Mouse (Mus musculus) forebrain, embryonic 12.5 days (tissue): ENCODE data around the gene Gxylt2. TPM values are rescaled to one million over a fixed set of nuclear protein-coding genes. Genes with fewer than 3 reads are reported as not detected.

Source experiments
- ATAC-seq: fragments of 200-750 bp; cut with Nextera tagmentation; 2 replicates; pipeline ENCODE4 v1.8.0; 2017; ENCODE audit warnings: moderate TSS enrichment; ENCODE audit not compliant: low FRiP score
- H3K27ac ChIP-seq: fragments of 300-500 bp; sonication (generic); 2 replicates; pipeline ENCODE4 v1.5.1; 2016; ENCODE audit warnings: mild to moderate bottlenecking
- H3K27me3 ChIP-seq: fragments of 300-500 bp; sonication (generic); 2 replicates; pipeline ENCODE4 v1.6.1; 2016; ENCODE audit warnings: mild to moderate bottlenecking
- H3K36me3 ChIP-seq: fragments of 300-500 bp; sonication (generic); replicated peaks from 2 replicates; pipeline ENCODE4 v1.6.1; 2016; ENCODE audit warnings: mild to moderate bottlenecking
- H3K4me1 ChIP-seq: fragments of 300-500 bp; sonication (generic); 2 replicates; pipeline ENCODE4 v1.6.1; 2016
- H3K4me2 ChIP-seq: fragments of 300-500 bp; sonication (generic); 2 replicates; pipeline ENCODE4 v1.6.1; 2016; ENCODE audit warnings: mild to moderate bottlenecking, moderate library complexity
- H3K4me3 ChIP-seq: fragments of 300-500 bp; sonication (generic); replicated peaks from 2 replicates; pipeline ENCODE4 v1.5.1; 2016; ENCODE audit warnings: mild to moderate bottlenecking
- H3K9ac ChIP-seq: fragments of 300-500 bp; sonication (generic); 2 replicates; pipeline ENCODE4 v1.6.1; 2016; ENCODE audit warnings: mild to moderate bottlenecking
- H3K9me3 ChIP-seq: fragments of 300-500 bp; sonication (generic); 2 replicates; pipeline ENCODE4 v1.6.1; 2016
- WGBS: fragments of 180-500 bp; shearing (Covaris S2); methylation state at CpG from one replicate; pipeline ENCODE4 v1.1.7; 2016; 5-methylcytosine and 5-hydroxymethylcytosine counted together
- polyA plus RNA-seq: library from polyadenylated mRNA; unstranded; fragments of >200 nt; fragmentation: Nextera tagmentation; extraction: Ambion mirVana; gene quantifications from 2 replicates; pipeline ENCODE4 v1.2.1, GENCODE M21; 2016

Gene Gxylt2
- polyA plus RNA-seq, 1 experiment from 2014 or later: 3.5 TPM

- Histone ChIP-seq H3K9me3 (0 out of 2 replicates have a peak, but pooled peaks cover 3% of the 10 kb centered on the region), H3K4me1 (peaks cover 6% of the 10 kb centered on the region; the same call in 1 of the 2 replicates), H3K27ac (no peak overlapping the region), H3K4me3 (no peak overlapping the region), H3K27me3 (no peaks in the 10 kb centered on the region), H3K9ac (no peak overlapping the region), H3K4me2 (no peak overlapping the region), H3K36me3 (no peaks in the 10 kb centered on the region)
- no peak for ATAC-seq
- WGBS: 93% methylated on average over 6 of the region's 6 CpGs
These were observed 77.1 kb downstream of the Gxylt2 start for GRCm38 (mm10) chr6:100781644-100782043.

GRCm38 (mm10) chr6:100787726-100788125 is 83.2 kb downstream of the Gxylt2 start:
- no peak for ATAC-seq
- H3K27me3 ChIP-seq: no peaks in the 10 kb centered on the region
- WGBS: 90% methylated on average over 1 of the region's 1 CpGs
- no peaks in the 10 kb centered on the region for H3K36me3 ChIP-seq
- H3K9me3 ChIP-seq: 0 out of 2 replicates have a peak, but pooled peaks cover 6% of the 10 kb centered on the region
- H3K9ac ChIP-seq: no peak overlapping the region
- no peak overlapping the region for H3K27ac ChIP-seq
- no peak overlapping the region for H3K4me2 ChIP-seq
- H3K4me1 ChIP-seq: no peaks in the 10 kb centered on the region
- no peak overlapping the region for H3K4me3 ChIP-seq

DNA sequence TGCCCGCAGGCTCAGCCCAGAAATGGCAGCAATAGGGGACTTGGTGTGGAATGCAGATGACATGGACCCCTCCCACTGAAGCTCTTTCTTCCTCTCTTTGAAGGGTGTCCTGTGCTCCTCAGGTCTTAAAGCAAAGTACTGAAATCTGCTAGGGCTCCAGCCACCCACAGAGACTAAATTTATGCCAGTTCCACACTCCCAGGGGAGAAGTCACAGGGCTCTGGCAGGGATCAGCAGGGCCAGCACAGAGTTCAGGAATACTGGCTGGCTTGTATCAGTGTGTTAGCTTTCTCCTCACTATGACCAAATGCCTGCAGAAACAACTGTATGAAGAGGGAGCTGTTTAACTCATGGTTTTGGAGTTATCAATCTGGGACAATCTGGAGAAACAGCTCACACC is 84.6 kb downstream of the Gxylt2 start:
- Histone ChIP-seq H3K36me3 (no peaks in the 10 kb centered on the region), H3K27me3 (no peaks in the 10 kb centered on the region), H3K4me2 (no peak overlapping the region), H3K4me3 (no peak overlapping the region), H3K9ac (no peak overlapping the region), H3K4me1 (no peaks in the 10 kb centered on the region), H3K9me3 (0 out of 2 replicates have a peak, but pooled peaks cover 6% of the 10 kb centered on the region), H3K27ac (no peak overlapping the region)
- ATAC-seq: no peak
- WGBS: 100% methylated on average over 1 of the region's 1 CpGs

- ATAC-seq: no peak
- Histone ChIP-seq H3K36me3 (no peaks in the 10 kb centered on the region), H3K27me3 (no peaks in the 10 kb centered on the region), H3K9me3 (no peaks in the 10 kb centered on the region), H3K4me2 (no peak overlapping the region), H3K27ac (no peak overlapping the region), H3K4me3 (no peak overlapping the region), H3K4me1 (no peaks in the 10 kb centered on the region), H3K9ac (no peak overlapping the region)
- 93% methylated on average over 3 of the region's 3 CpGs for WGBS
These were observed 87.6 kb downstream of the Gxylt2 start for GRCm38 (mm10) chr6:100792055-100792659.

DNA sequence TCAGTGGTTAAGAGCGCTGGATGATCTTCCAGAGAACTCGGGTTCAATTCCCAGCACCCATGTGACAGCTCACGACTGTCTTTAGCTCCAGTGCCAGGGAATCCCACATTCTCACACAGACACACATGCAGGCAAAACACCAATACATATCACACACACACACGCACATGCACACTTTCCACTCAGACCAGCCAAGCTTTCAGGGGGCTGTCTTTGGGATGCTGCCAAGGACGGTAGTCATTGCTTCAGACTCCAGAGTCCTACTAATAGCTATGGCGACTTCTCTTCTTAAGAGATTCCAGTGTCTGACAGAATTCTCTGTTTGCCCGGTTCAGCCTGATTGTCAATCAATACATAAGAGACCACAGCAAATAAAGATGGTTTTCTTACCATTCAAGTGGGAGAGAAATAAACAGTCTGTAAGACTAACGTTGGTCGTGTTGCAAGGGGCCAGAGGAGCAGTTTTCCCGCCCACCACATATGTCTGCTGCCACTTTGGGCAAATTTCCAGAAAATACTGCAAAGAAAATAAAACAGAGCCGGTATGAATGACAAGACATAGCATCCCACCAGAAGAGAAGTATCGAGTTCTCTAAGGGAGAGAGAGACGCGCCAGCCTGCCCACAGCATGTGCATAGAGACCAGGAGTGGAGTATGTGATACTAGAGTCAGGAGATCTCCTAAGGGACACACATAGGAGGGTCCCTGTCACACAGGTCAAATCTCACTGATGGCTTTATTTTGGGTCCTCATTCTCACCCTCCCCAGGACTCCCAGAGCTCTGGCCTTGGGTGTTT is 88.6 kb downstream of the Gxylt2 start:
- WGBS: 83% methylated on average over 14 of the region's 14 CpGs
- H3K36me3 ChIP-seq: no peaks in the 10 kb centered on the region
- no peaks in the 10 kb centered on the region for H3K9me3 ChIP-seq
- no peak for ATAC-seq
- H3K4me3 ChIP-seq: no peak overlapping the region
- no peaks in the 10 kb centered on the region for H3K27me3 ChIP-seq
- no peak overlapping the region for H3K4me2 ChIP-seq
- no peaks in the 10 kb centered on the region for H3K4me1 ChIP-seq
- H3K27ac ChIP-seq: no peak overlapping the region
- H3K9ac ChIP-seq: no peak overlapping the region

GRCm38 (mm10) chr6:100795797-100796196 is 91.3 kb downstream of the Gxylt2 start:
- no peaks in the 10 kb centered on the region for H3K9me3 ChIP-seq
- no peak overlapping the region for H3K4me2 ChIP-seq
- no peak for ATAC-seq
- no peak overlapping the region for H3K9ac ChIP-seq
- H3K27me3 ChIP-seq: no peaks in the 10 kb centered on the region
- H3K27ac ChIP-seq: no peak overlapping the region
- no peaks in the 10 kb centered on the region for H3K36me3 ChIP-seq
- H3K4me1 ChIP-seq: no peaks in the 10 kb centered on the region
- WGBS: 52% methylated on average over 6 of the region's 6 CpGs
- no peak overlapping the region for H3K4me3 ChIP-seq

DNA sequence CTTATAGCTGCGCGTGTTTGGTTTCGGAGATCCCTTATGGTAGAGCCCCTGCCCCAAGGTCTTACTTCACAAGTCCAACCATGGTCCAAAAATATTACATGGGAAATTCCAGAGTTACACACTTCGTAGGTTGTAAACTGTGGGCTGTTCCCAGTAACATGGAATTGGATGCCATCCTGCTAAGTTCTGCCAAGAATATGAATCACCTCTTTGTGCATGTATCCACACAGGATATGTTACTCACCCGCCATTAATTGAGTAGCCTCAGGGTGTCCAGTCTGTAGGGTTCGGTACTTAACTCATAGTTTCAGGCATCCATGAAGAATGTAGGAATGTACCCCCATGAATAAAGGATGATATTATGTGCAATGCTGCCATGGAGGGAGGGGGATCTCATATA is 94.8 kb downstream of the Gxylt2 start:
- H3K4me1 ChIP-seq: no peaks in the 10 kb centered on the region
- no peaks in the 10 kb centered on the region for H3K36me3 ChIP-seq
- no peak overlapping the region for H3K27ac ChIP-seq
- no peak overlapping the region for H3K4me3 ChIP-seq
- H3K9ac ChIP-seq: no peak overlapping the region
- no peaks in the 10 kb centered on the region for H3K27me3 ChIP-seq
- no peak for ATAC-seq
- WGBS: 92% methylated on average over 6 of the region's 6 CpGs
- H3K4me2 ChIP-seq: no peak overlapping the region
- no peaks in the 10 kb centered on the region for H3K9me3 ChIP-seq

DNA sequence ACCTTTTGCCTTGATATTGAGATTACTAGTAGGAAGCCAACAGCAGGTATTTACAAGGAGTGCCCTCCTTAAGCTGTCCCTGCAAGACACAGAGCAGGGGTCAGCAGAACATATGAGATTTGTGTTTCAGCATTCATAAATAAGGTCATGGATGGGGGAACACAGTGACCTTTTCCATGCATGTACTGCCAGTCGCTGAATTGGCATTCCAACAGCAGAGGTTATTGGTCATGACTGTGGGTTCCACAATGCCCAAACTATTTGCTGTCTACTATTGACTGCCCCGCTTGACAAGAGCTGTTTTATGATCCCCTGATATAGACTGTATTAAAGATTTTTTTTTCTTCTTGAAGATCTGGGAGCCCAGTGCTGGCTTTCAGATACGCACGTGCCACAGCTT is 95.2 kb downstream of the Gxylt2 start:
- no peaks in the 10 kb centered on the region for H3K27me3 ChIP-seq
- H3K36me3 ChIP-seq: no peaks in the 10 kb centered on the region
- no peak overlapping the region for H3K4me3 ChIP-seq
- H3K9me3 ChIP-seq: no peaks in the 10 kb centered on the region
- no peak overlapping the region for H3K9ac ChIP-seq
- no peak overlapping the region for H3K4me2 ChIP-seq
- 93% methylated on average over 4 of the region's 4 CpGs for WGBS
- H3K4me1 ChIP-seq: no peaks in the 10 kb centered on the region
- no peak for ATAC-seq
- no peak overlapping the region for H3K27ac ChIP-seq

DNA sequence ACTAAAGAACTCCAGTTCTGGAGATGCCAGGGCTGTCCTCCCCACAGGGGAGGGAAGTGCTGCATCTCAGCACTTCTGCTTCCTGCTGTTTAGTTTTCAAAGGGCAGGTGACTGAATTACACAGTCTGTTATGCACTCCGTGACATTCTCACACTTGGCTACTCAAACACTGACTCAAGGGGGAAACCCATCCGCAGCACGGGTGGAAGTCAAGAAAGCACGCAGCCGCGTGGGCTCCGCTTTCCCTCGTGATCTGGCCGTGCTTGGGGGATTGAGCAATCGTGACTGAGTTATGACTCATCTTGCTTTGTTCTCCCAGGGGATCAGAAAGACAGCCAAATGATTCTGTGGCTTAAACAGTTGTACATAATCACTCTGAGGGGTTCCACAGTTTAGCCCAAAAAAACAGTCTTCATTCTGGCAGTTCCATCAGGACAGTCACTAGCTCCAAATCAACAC is 96.0 kb downstream of the Gxylt2 start:
- H3K4me1 ChIP-seq: no peaks in the 10 kb centered on the region
- no peak overlapping the region for H3K27ac ChIP-seq
- no peaks in the 10 kb centered on the region for H3K27me3 ChIP-seq
- no peak for ATAC-seq
- H3K36me3 ChIP-seq: no peaks in the 10 kb centered on the region
- H3K9me3 ChIP-seq: no peaks in the 10 kb centered on the region
- WGBS: 80% methylated on average over 10 of the region's 10 CpGs
- H3K9ac ChIP-seq: no peak overlapping the region
- no peak overlapping the region for H3K4me3 ChIP-seq
- H3K4me2 ChIP-seq: no peak overlapping the region

DNA sequence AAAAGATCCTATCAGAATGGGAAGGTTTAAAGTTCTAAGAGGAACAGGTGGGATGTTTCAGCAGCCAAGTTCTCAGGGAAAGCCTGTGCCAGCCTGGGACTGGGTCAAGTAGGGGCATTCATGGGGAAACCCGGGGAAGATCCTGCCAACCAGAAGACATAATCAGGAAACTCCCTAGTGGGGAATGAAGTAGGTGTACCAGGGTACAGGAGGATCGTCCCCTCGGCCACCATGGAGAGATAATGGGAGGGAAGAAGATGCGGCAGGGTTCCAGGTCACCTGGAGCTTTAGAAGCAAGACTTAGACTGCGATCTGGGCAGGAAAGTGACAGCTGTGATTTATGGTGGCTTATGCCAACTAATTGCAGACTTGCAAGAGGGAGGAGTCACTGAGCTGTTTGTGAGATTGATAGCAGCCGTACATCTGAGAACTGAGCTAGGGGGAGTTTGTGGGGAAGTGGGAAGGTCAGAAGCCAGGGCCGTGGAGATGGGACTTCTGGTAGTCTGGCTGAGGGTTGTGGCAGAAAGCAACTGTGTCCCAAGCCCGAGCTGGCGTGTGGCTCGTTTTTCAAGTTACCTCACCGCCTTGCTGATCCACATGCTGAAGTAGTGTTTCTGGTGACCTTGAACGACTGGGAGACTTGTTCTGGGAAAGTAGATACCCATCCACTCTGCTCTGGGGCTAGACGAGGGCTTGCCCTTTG is 98.0 kb downstream of the Gxylt2 start:
- Histone ChIP-seq H3K27me3 (no peaks in the 10 kb centered on the region), H3K9ac (no peak overlapping the region), H3K27ac (no peak overlapping the region), H3K4me2 (no peak overlapping the region), H3K9me3 (no peaks in the 10 kb centered on the region), H3K4me3 (no peak overlapping the region), H3K36me3 (no peaks in the 10 kb centered on the region), H3K4me1 (no peaks in the 10 kb centered on the region)
- ATAC-seq: no peak
- 84% methylated on average over 13 of the region's 13 CpGs for WGBS

GRCm38 (mm10) chr6:100803250-100803649 is 98.7 kb downstream of the Gxylt2 start:
- H3K4me1 ChIP-seq: no peaks in the 10 kb centered on the region
- H3K4me2 ChIP-seq: no peak overlapping the region
- no peaks in the 10 kb centered on the region for H3K27me3 ChIP-seq
- no peaks in the 10 kb centered on the region for H3K36me3 ChIP-seq
- WGBS: 90% methylated on average over 3 of the region's 3 CpGs
- H3K4me3 ChIP-seq: no peak overlapping the region
- H3K27ac ChIP-seq: no peak overlapping the region
- H3K9me3 ChIP-seq: no peaks in the 10 kb centered on the region
- ATAC-seq: no peak
- H3K9ac ChIP-seq: no peak overlapping the region

- Histone ChIP-seq H3K4me3 (no peak overlapping the region), H3K9ac (no peak overlapping the region), H3K27me3 (no peaks in the 10 kb centered on the region), H3K36me3 (no peaks in the 10 kb centered on the region), H3K9me3 (no peaks in the 10 kb centered on the region), H3K4me2 (no peak overlapping the region), H3K4me1 (no peaks in the 10 kb centered on the region), H3K27ac (no peak overlapping the region)
- WGBS: 91% methylated on average over 9 of the region's 9 CpGs
- no peak for ATAC-seq
These were observed 102.7 kb downstream of the Gxylt2 start for GRCm38 (mm10) chr6:100807187-100807586.
